Mouse (Mus musculus) hematopoietic stem cell, adult 5-6 weeks (primary cell): Measurements from ENCODE around the gene Olfr319. TPM values are rescaled to one million over a fixed set of nuclear protein-coding genes. Genes with fewer than 3 reads are reported as not detected.

Experiments used
- total RNA-seq: library from RNA; stranded (forward); fragments of 172-1452, 232-1000 nt; gene quantifications from 2 replicates; pipeline ENCODE4 v1.2.3, GENCODE M21; 2017

Gene Olfr319
- total RNA-seq, 1 experiment from 2014 or later = not detected

Other genes starting within 250 kb of the Olfr319 start
- gene Lypd9, start 246.2 kb upstream of the Olfr319 start, total RNA-seq = not detected in 2 replicates
- not detected in 2 replicates for gene Olfr30, start 236.9 kb upstream of the Olfr319 start, total RNA-seq
- gene Olfr332, start 206.6 kb upstream of the Olfr319 start, total RNA-seq = not detected in 2 replicates
- not detected in 2 replicates for gene Olfr331, start 196.6 kb upstream of the Olfr319 start, total RNA-seq
- not detected in 2 replicates for gene Olfr330, start 164.3 kb upstream of the Olfr319 start, total RNA-seq
- not detected in 2 replicates for gene Olfr329-ps, start 152.7 kb upstream of the Olfr319 start, total RNA-seq
- not detected in 2 replicates for gene Olfr328, start 143.5 kb upstream of the Olfr319 start, total RNA-seq
- gene Olfr224, start 128.6 kb upstream of the Olfr319 start, total RNA-seq = not detected in 2 replicates
- gene Olfr325, start 121.4 kb upstream of the Olfr319 start, total RNA-seq = not detected in 2 replicates
- gene Olfr324, start 104.0 kb upstream of the Olfr319 start, total RNA-seq = not detected in 2 replicates
- gene 2210407C18Rik, start 83.1 kb upstream of the Olfr319 start, total RNA-seq = not detected in 2 replicates
- gene Olfr323, start 68.7 kb upstream of the Olfr319 start, total RNA-seq = not detected in 2 replicates
- 2.8 and 3.9 TPM in 2 replicates for gene Trim58, start 58.7 kb upstream of the Olfr319 start, total RNA-seq
- gene Olfr322, start 40.4 kb upstream of the Olfr319 start, total RNA-seq = not detected in 2 replicates
- gene Olfr320, start 18.1 kb upstream of the Olfr319 start, total RNA-seq = not detected in 2 replicates
- gene Olfr318, start 24.9 kb downstream of the Olfr319 start, total RNA-seq = not detected in 2 replicates
- gene Olfr317, start 40.0 kb downstream of the Olfr319 start, total RNA-seq = not detected in 2 replicates
- not detected in 2 replicates for gene Olfr316, start 53.6 kb downstream of the Olfr319 start, total RNA-seq
- gene Olfr315, start 74.0 kb downstream of the Olfr319 start, total RNA-seq = not detected in 2 replicates
- not detected in 2 replicates for gene Olfr314, start 83.8 kb downstream of the Olfr319 start, total RNA-seq
- gene Fam183b, start 102.8 kb downstream of the Olfr319 start, total RNA-seq = not detected in 2 replicates
- gene Olfr313, start 115.8 kb downstream of the Olfr319 start, total RNA-seq = not detected in 2 replicates
- gene Olfr312, start 130.1 kb downstream of the Olfr319 start, total RNA-seq = not detected in 2 replicates
- not detected in 2 replicates for gene Olfr311, start 140.1 kb downstream of the Olfr319 start, total RNA-seq
- gene Gm12258, start 148.0 kb downstream of the Olfr319 start, total RNA-seq = 2.5 and 7.9 TPM in 2 replicates
- 1.7 and 1.9 TPM in 2 replicates for gene 2810021J22Rik, start 168.1 kb downstream of the Olfr319 start, total RNA-seq
- gene Zfp39, start 205.1 kb downstream of the Olfr319 start, total RNA-seq = 7.3 and 15.1 TPM in 2 replicates
- 0.50 and 4.1 TPM in 2 replicates for gene Btnl10, start 218.7 kb downstream of the Olfr319 start, total RNA-seq
- 82.1 and 83.1 TPM in 2 replicates for gene Rnf187, start 239.8 kb downstream of the Olfr319 start, total RNA-seq
- gene Hist3h2ba, start 249.8 kb downstream of the Olfr319 start, total RNA-seq = 2.0 and 4.1 TPM in 2 replicates